In genomic region chr1:132370681-132371173, GRCm38 (mm10) we compare ENCODE assay signal across 7 mouse cellular contexts. TPM values are rescaled to one million over a fixed set of nuclear protein-coding genes. Genes with fewer than 3 reads are reported as not detected.
DNase-seq lines count a peak whose midpoint lies in the region; ATAC-seq and TF ChIP-seq lines count a peak whose summit lies in the region.

No protein-coding gene starts in this region.

- no peak overlapping the region for H3K4me2 ChIP-seq in stomach, embryonic 15.5 days
- no peak overlapping the region for H3K4me2 ChIP-seq in stomach, postnatal 0 days (replicated peaks; ENCODE audit: low read depth)
- no peak overlapping the region for H3K4me2 ChIP-seq in forebrain, postnatal 0 days (ENCODE audit: low read depth)
- H3K4me2 ChIP-seq in liver, embryonic 14.5 days (ENCODE audit: low read depth) = no peak overlapping the region

- no peaks in the 10 kb centered on the region for H3K9me3 ChIP-seq in stomach, embryonic 15.5 days
- no peaks in the 10 kb centered on the region for H3K9me3 ChIP-seq in stomach, postnatal 0 days (ENCODE audit: control insufficient read depth, low read length)
- H3K9me3 ChIP-seq in forebrain, postnatal 0 days (ENCODE audit: low read length) = no peaks in the 10 kb centered on the region
- H3K9me3 ChIP-seq in liver, embryonic 14.5 days (ENCODE audit: control insufficient read depth, low read length) = no peaks in the 10 kb centered on the region

- H3K4me3 ChIP-seq in stomach, embryonic 15.5 days (replicated peaks) = no peak overlapping the region
- no peak overlapping the region for H3K4me3 ChIP-seq in stomach, postnatal 0 days (ENCODE audit: low read depth, low read length)
- H3K4me3 ChIP-seq in forebrain, postnatal 0 days (ENCODE audit: low read depth, low read length) = no peak overlapping the region
- H3K4me3 ChIP-seq in liver, embryonic 14.5 days (ENCODE audit: insufficient read depth in 1 of 2, low read depth in 2 of 2, low read length in 2 of 2) = no peak overlapping the region

- no peak for TF ChIP-seq EP300 in stomach, postnatal 0 days (optimal IDR thresholded peaks at IDR 0.05)
- no peak for TF ChIP-seq EP300 in liver, embryonic 14.5 days (IDR thresholded peaks at IDR 0.05; ENCODE audit: low read depth)

- no peak for ATAC-seq in stomach, embryonic 15.5 days (ENCODE audit: insufficient read depth, low FRiP score, low read depth)
- no peak for ATAC-seq in stomach, postnatal 0 days (ENCODE audit: low FRiP score, low TSS enrichment)
- ATAC-seq in forebrain, postnatal 0 days = no peak
- no peak for ATAC-seq in liver, embryonic 14.5 days (ENCODE audit: insufficient read depth)
- no peak for ATAC-seq in erythroid progenitor cell, adult 5-6 weeks (replicated peaks; ENCODE audit: low FRiP score, poor library complexity, severe bottlenecking)

- no peak overlapping the region for H3K9ac ChIP-seq in stomach, embryonic 15.5 days
- H3K9ac ChIP-seq in stomach, postnatal 0 days (ENCODE audit: low read length) = no peak overlapping the region
- H3K9ac ChIP-seq in forebrain, postnatal 0 days = no peak overlapping the region
- H3K9ac ChIP-seq in liver, embryonic 14.5 days (replicated peaks) = no peak overlapping the region

- H3K27me3 ChIP-seq in stomach, embryonic 15.5 days (replicated peaks) = no peaks in the 10 kb centered on the region
- H3K27me3 ChIP-seq in stomach, postnatal 0 days (ENCODE audit: control insufficient read depth, insufficient read depth, low read length) = no peaks in the 10 kb centered on the region
- no peaks in the 10 kb centered on the region for H3K27me3 ChIP-seq in forebrain, postnatal 0 days (ENCODE audit: insufficient read depth, low read length)
- no peaks in the 10 kb centered on the region for H3K27me3 ChIP-seq in liver, embryonic 14.5 days (ENCODE audit: control insufficient read depth, insufficient read depth, low read length)

- peaks cover 42% of the 10 kb centered on the region for H3K4me1 ChIP-seq in stomach, embryonic 15.5 days
- H3K4me1 ChIP-seq in stomach, postnatal 0 days (replicated peaks; ENCODE audit: control insufficient read depth, insufficient read depth) = peaks cover 10% of the 10 kb centered on the region
- H3K4me1 ChIP-seq in forebrain, postnatal 0 days (ENCODE audit: insufficient read depth) = peaks cover 14% of the 10 kb centered on the region; the same call in 1 of the 2 replicates
- peaks cover 61 to 73% of the 10 kb centered on the region in 2 experiments for H3K4me1 ChIP-seq in liver, embryonic 14.5 days (replicated peaks; ENCODE audit: control insufficient read depth in 2 of 2, insufficient read depth in 2 of 2, low read length in 1 of 2)

- H3K36me3 ChIP-seq in stomach, embryonic 15.5 days = no peaks in the 10 kb centered on the region
- no peaks in the 10 kb centered on the region for H3K36me3 ChIP-seq in stomach, postnatal 0 days (ENCODE audit: control insufficient read depth, insufficient read depth, low read length)
- peaks cover 4% of the 10 kb centered on the region for H3K36me3 ChIP-seq in forebrain, postnatal 0 days (ENCODE audit: insufficient read depth)
- peaks cover 56% of the 10 kb centered on the region for H3K36me3 ChIP-seq in liver, embryonic 14.5 days (replicated peaks; ENCODE audit: control insufficient read depth, insufficient read depth, low read depth)

- TF ChIP-seq CTCF in stomach, postnatal 0 days (IDR thresholded peaks at IDR 0.05; ENCODE audit: low read depth) = no peak
- no peak for TF ChIP-seq CTCF in forebrain, postnatal 0 days (IDR thresholded peaks at IDR 0.05; ENCODE audit: low read depth)
- no peak for TF ChIP-seq CTCF in liver, embryonic 14.5 days (IDR thresholded peaks at IDR 0.05; ENCODE audit: low read depth)

- no peak for DNase-seq in stomach, postnatal 0 days (ENCODE audit: low spot score)
- no peak for DNase-seq in forebrain, postnatal 0 days
- no peak for DNase-seq in liver, embryonic 14.5 days (ENCODE audit: low read depth in 3 of 3, low spot score in 3 of 3)
- DNase-seq in right cerebral cortex, adult 2 months (ENCODE audit: low spot score in 2 of 2) = no peak
- no peak for DNase-seq in natural killer cell, adult 2 months (ENCODE audit: low spot score in 2 of 2)

- WGBS in stomach, embryonic 15.5 days = 60% methylated on average over 9 of the region's 9 CpGs
- WGBS in stomach, postnatal 0 days = 50% methylated on average over 9 of the region's 9 CpGs
- WGBS in forebrain, postnatal 0 days = 76% methylated on average over 9 of the region's 9 CpGs
- WGBS in liver, embryonic 14.5 days (ENCODE audit: insufficient replicate concordance) = 73% methylated on average over 9 of the region's 9 CpGs

- H3K27ac ChIP-seq in stomach, embryonic 15.5 days = peak overlapping the region; percentile 57
- H3K27ac ChIP-seq in stomach, postnatal 0 days (replicated peaks) = no peak overlapping the region
- 0 out of 2 replicates have a peak overlapping the region, but pooled peaks have one; percentile 15 for H3K27ac ChIP-seq in forebrain, postnatal 0 days (ENCODE audit: low read depth, low read length)
- peak overlapping the region; percentile 38 for H3K27ac ChIP-seq in liver, embryonic 14.5 days

RNA-seq across cellular contexts. Expression of gene Tmcc2, which starts 20.4 kb away (rescaled TPM):
- polyA plus RNA-seq in stomach, embryonic 15.5 days (2015; fragmentation: Nextera tagmentation; extraction: Ambion mirVana) = 20.3 and 52.2 TPM in 2 replicates
- polyA plus RNA-seq in stomach, postnatal 0 days (2015; fragmentation: Nextera tagmentation; extraction: Ambion mirVana) = 2.4 and 2.6 TPM in 2 replicates
- total RNA-seq in forebrain, postnatal 0 days (2014; rRNA removed) = 104 TPM in 2 replicates
- polyA plus RNA-seq in forebrain, postnatal 0 days (2015; fragmentation: Nextera tagmentation; extraction: Ambion mirVana) = 37.4 and 41.9 TPM in 2 replicates
- 327 and 335 TPM in 2 replicates for polyA plus RNA-seq in liver, embryonic 14.5 days (2012; rRNA removed)
- polyA plus RNA-seq in liver, embryonic 14.5 days (2014; fragmentation: Nextera tagmentation; extraction: Ambion mirVana) = 285 and 306 TPM in 2 replicates
- total RNA-seq in erythroid progenitor cell, adult 5-6 weeks (2015; ENCODE audit: low replicate concordance) = 212 and 231 TPM in 2 replicates
- total RNA-seq in erythroid progenitor cell, adult 5-6 weeks (2017; ENCODE audit: low replicate concordance) = 244 and 297 TPM in 2 replicates

RNA-seq across cellular contexts. Expression of gene Dstyk, which starts 46.6 kb away (rescaled TPM):
- 11.5 and 11.7 TPM in 2 replicates for polyA plus RNA-seq in stomach, embryonic 15.5 days (2015; fragmentation: Nextera tagmentation; extraction: Ambion mirVana)
- polyA plus RNA-seq in stomach, postnatal 0 days (2015; fragmentation: Nextera tagmentation; extraction: Ambion mirVana) = 5.2 and 5.5 TPM in 2 replicates
- 18.3 and 18.9 TPM in 2 replicates for total RNA-seq in forebrain, postnatal 0 days (2014; rRNA removed)
- polyA plus RNA-seq in forebrain, postnatal 0 days (2015; fragmentation: Nextera tagmentation; extraction: Ambion mirVana) = 4.8 and 6.0 TPM in 2 replicates
- 3.3 and 4.0 TPM in 2 replicates for polyA plus RNA-seq in liver, embryonic 14.5 days (2012; rRNA removed)
- polyA plus RNA-seq in liver, embryonic 14.5 days (2014; fragmentation: Nextera tagmentation; extraction: Ambion mirVana) = 3.6 TPM in 2 replicates
- 23.4 and 31.4 TPM in 2 replicates for total RNA-seq in erythroid progenitor cell, adult 5-6 weeks (2015; ENCODE audit: low replicate concordance)
- 34.3 and 48.6 TPM in 2 replicates for total RNA-seq in erythroid progenitor cell, adult 5-6 weeks (2017; ENCODE audit: low replicate concordance)

RNA-seq across cellular contexts. Expression of gene Nuak2, which starts 54.8 kb away (rescaled TPM):
- polyA plus RNA-seq in stomach, embryonic 15.5 days (2015; fragmentation: Nextera tagmentation; extraction: Ambion mirVana) = 6.1 and 6.5 TPM in 2 replicates
- 4.5 and 6.2 TPM in 2 replicates for polyA plus RNA-seq in stomach, postnatal 0 days (2015; fragmentation: Nextera tagmentation; extraction: Ambion mirVana)
- 4.4 and 4.5 TPM in 2 replicates for total RNA-seq in forebrain, postnatal 0 days (2014; rRNA removed)
- 4.3 and 6.8 TPM in 2 replicates for polyA plus RNA-seq in forebrain, postnatal 0 days (2015; fragmentation: Nextera tagmentation; extraction: Ambion mirVana)
- polyA plus RNA-seq in liver, embryonic 14.5 days (2012; rRNA removed) = 1.0 and 1.2 TPM in 2 replicates
- polyA plus RNA-seq in liver, embryonic 14.5 days (2014; fragmentation: Nextera tagmentation; extraction: Ambion mirVana) = 2.0 and 2.1 TPM in 2 replicates
- total RNA-seq in erythroid progenitor cell, adult 5-6 weeks (2015; ENCODE audit: low replicate concordance) = 1.1 and 6.3 TPM in 2 replicates
- total RNA-seq in erythroid progenitor cell, adult 5-6 weeks (2017; ENCODE audit: low replicate concordance) = 3.7 TPM in 1 of 2 replicates, not detected in the other
